ENCODE assay signal across 23 mouse cellular contexts in the genomic region with DNA sequence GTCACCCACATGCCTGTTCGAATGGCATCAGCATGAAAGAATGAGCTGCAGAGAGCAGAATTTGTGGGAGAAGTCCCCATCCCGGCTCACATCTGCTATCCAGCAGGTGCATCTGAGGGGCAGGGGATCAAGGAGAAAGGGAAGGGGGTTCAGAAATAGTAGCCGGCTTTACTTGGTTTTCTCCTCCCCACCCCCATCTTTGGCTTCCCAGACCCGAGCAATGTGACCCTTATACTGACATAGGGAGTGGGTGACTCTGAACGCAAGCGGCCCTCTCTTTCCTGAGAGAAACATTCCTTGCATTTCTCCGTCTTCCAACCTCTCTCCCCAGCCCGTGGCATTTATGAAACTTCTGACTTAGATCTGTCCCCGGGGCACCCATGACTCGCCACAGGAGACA.
A peak's percentile ranks its signal among the peaks of the same experiment; 100 is the strongest.
DNase-seq lines count a peak whose midpoint lies in the region; ATAC-seq lines count a peak whose summit lies in the region.
"Had no signal": no experiment of that assay in that cellular context is flagged by ENCODE, and none has a peak within 500 bp of the region (broad histone marks: within the 10 kb centered on the region; RNA-seq: fewer than 3 reads in every experiment).

No protein-coding gene starts in this region.

- H3K4me1 ChIP-seq in heart, embryonic 10.5 days = peaks cover 64% of the 10 kb centered on the region
- peaks cover 27 to 72% of the 10 kb centered on the region in 2 experiments for H3K4me1 ChIP-seq in heart, embryonic 14.5 days (ENCODE audit: control insufficient read depth in 2 of 2, insufficient read depth in 2 of 2, low read length in 2 of 2)

- no peaks in the 10 kb centered on the region for H3K9me3 ChIP-seq in heart, embryonic 10.5 days
- H3K9me3 ChIP-seq in heart, embryonic 14.5 days (ENCODE audit: control insufficient read depth, low read length) = no peaks in the 10 kb centered on the region
- H3K9me3 ChIP-seq: embryonic facial prominence, embryonic 13.5 days; forebrain, embryonic 12.5 days; hindbrain, embryonic 13.5 days; kidney, embryonic 15.5 days had no signal

- no peak for ATAC-seq in heart, embryonic 14.5 days (ENCODE audit: insufficient number of reproducible peaks, insufficient read depth, low FRiP score, low read depth)
- no peak for ATAC-seq in frontal cortex, adult (ENCODE audit: low TSS enrichment)
- no peak for ATAC-seq in CD4-positive, CD25-positive, alpha-beta regulatory T cell, adult 4 months
- ATAC-seq: forebrain, embryonic 16.5 days; hindbrain, postnatal 0 days had no signal

- peak overlapping the region; percentile 38; the same call in 1 of the 2 replicates for H3K27ac ChIP-seq in heart, embryonic 10.5 days
- H3K27ac ChIP-seq in heart, embryonic 14.5 days (replicated peaks in 1 of 2; ENCODE audit: control insufficient read depth in 1 of 2, insufficient read depth in 1 of 2, low read depth in 2 of 2, low read length in 2 of 2) = peak overlapping the region; percentile 53 to 57
- H3K27ac ChIP-seq: embryonic facial prominence, embryonic 13.5 days; forebrain, embryonic 12.5 days; hindbrain, embryonic 13.5 days; hindbrain, postnatal 0 days; kidney, embryonic 15.5 days had no signal

- WGBS in heart, embryonic 10.5 days = 54% methylated on average over 10 of the region's 10 CpGs
- 24% methylated on average over 10 of the region's 10 CpGs for WGBS in heart, embryonic 14.5 days

- no peak for DNase-seq in heart, embryonic 10.5 days (ENCODE audit: low spot score)
- no peak for DNase-seq in heart, postnatal 25 days (ENCODE audit: low spot score)
- DNase-seq in heart, postnatal 14 days = no peak
- peak; percentile 20 for DNase-seq in 3T3-L1 (ENCODE audit: low read depth, low spot score)
- DNase-seq in Muller cell, postnatal 12 days (ENCODE audit: inconsistent ontology term) = peak; percentile 73
- DNase-seq: adrenal gland, adult 2 months; adrenal gland, postnatal 25 days; B cell, adult 2 months; cerebellum, adult 18-20 months; cerebellum, adult 9-11 months; cerebellum, postnatal 36 days; gastrocnemius, postnatal 36 days; kidney, adult 11 months had no signal

- intact Hi-C loops in heart, postnatal 25 days (cut with DNase I) = no loop called here
- intact Hi-C loops in heart, postnatal 14 days (cut with DNase I) = no loop called here

- peaks cover 84% of the 10 kb centered on the region for H3K36me3 ChIP-seq in heart, embryonic 10.5 days
- peaks cover 99% of the 10 kb centered on the region for H3K36me3 ChIP-seq in heart, embryonic 14.5 days (ENCODE audit: control insufficient read depth, insufficient read depth, low read length)
- H3K36me3 ChIP-seq: forebrain, embryonic 12.5 days; hindbrain, embryonic 13.5 days had no signal

- H3K9ac ChIP-seq in heart, embryonic 14.5 days (ENCODE audit: low read length) = no peak overlapping the region
- H3K9ac ChIP-seq: embryonic facial prominence, embryonic 13.5 days; forebrain, embryonic 12.5 days; hindbrain, embryonic 13.5 days; kidney, embryonic 15.5 days had no signal

- H3K27me3 ChIP-seq in heart, embryonic 10.5 days (ENCODE audit: insufficient read depth, poor library complexity, severe bottlenecking) = peaks cover 33% of the 10 kb centered on the region
- H3K27me3 ChIP-seq in heart, embryonic 14.5 days (ENCODE audit: control insufficient read depth, insufficient read depth, low read length) = no peaks in the 10 kb centered on the region
- H3K27me3 ChIP-seq: embryonic facial prominence, embryonic 13.5 days; forebrain, embryonic 12.5 days; hindbrain, embryonic 13.5 days; kidney, embryonic 15.5 days; Patski had no signal

- H3K4me2 ChIP-seq in heart, embryonic 14.5 days (ENCODE audit: low read length) = no peak overlapping the region
- H3K4me2 ChIP-seq: embryonic facial prominence, embryonic 13.5 days; forebrain, embryonic 12.5 days; hindbrain, embryonic 13.5 days; kidney, embryonic 15.5 days had no signal

- H3K4me3 ChIP-seq in heart, embryonic 10.5 days = no peak overlapping the region
- H3K4me3 ChIP-seq in heart, embryonic 14.5 days (ENCODE audit: control insufficient read depth in 1 of 2, insufficient read depth in 1 of 2, low read depth in 1 of 2, low read length in 2 of 2) = no peak overlapping the region
- H3K4me3 ChIP-seq: embryonic facial prominence, embryonic 13.5 days; forebrain, embryonic 12.5 days; hindbrain, embryonic 13.5 days; kidney, embryonic 15.5 days had no signal

Comparison
In these comparisons a context has a peak if more than half of its experiments do, and no peak if none do; other contexts are left out.
1. DNase-seq: peak in 3T3-L1 (single experiment) and Muller cell, postnatal 12 days (single experiment); none in heart, embryonic 10.5 days (single experiment), heart, postnatal 25 days (single experiment) and heart, postnatal 14 days (0 of 2).